Comparison of ENCODE assay signal across 19 mouse cellular contexts in the genomic region with DNA sequence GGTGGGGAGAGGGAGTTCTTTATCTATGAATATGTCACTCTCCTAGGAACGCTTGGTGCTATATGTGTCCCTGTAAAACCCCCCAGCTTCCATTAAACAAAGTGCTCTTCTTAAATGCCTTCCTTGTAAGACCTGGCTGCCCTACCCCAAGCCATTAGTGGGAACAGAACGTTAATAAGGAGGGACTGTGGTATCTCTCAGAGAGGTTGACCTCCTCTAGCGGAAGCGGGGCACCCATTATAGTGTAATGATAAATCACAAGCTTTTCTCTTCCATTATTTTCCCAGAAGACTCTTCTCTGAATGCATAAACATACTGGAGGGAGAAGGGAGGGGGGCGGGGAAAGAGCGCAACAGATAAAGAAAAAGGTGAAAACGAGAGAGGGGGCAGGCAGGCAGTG.
DNase-seq lines count a peak whose midpoint lies in the region; ATAC-seq lines count a peak whose summit lies in the region.
"Had no signal": no experiment of that assay in that cellular context is flagged by ENCODE, and none has a peak within 500 bp of the region (broad histone marks: within the 10 kb centered on the region; RNA-seq: fewer than 3 reads in every experiment).

No protein-coding gene starts in this region.

- H3K4me2 ChIP-seq in forebrain, embryonic 13.5 days, result no peak overlapping the region
- H3K4me2 ChIP-seq in forebrain, embryonic 15.5 days (replicated peaks), result no peak overlapping the region
- H3K4me2 ChIP-seq in hindbrain, embryonic 12.5 days (replicated peaks), result no peak overlapping the region
- no peak overlapping the region for H3K4me2 ChIP-seq in hindbrain, embryonic 16.5 days (ENCODE audit: low read length)
- peak overlapping the region; percentile 22; the same call in 1 of the 2 replicates for H3K4me2 ChIP-seq in lung, embryonic 16.5 days (ENCODE audit: low read depth, low read length)
- no peak overlapping the region for H3K4me2 ChIP-seq in liver, embryonic 11.5 days
- H3K4me2 ChIP-seq: embryonic facial prominence, embryonic 13.5 days; liver, embryonic 12.5 days had no signal

- no peaks in the 10 kb centered on the region for H3K9me3 ChIP-seq in forebrain, embryonic 13.5 days (replicated peaks)
- no peaks in the 10 kb centered on the region for H3K9me3 ChIP-seq in forebrain, embryonic 15.5 days
- H3K9me3 ChIP-seq in hindbrain, embryonic 12.5 days (replicated peaks), result no peaks in the 10 kb centered on the region
- no peaks in the 10 kb centered on the region for H3K9me3 ChIP-seq in hindbrain, embryonic 16.5 days (ENCODE audit: control insufficient read depth, low read length)
- no peaks in the 10 kb centered on the region for H3K9me3 ChIP-seq in lung, embryonic 16.5 days (ENCODE audit: control insufficient read depth, low read length)
- peaks cover 3% of the 10 kb centered on the region; the same call in 1 of the 2 replicates for H3K9me3 ChIP-seq in liver, embryonic 11.5 days (ENCODE audit: control insufficient read depth, low read length)
- H3K9me3 ChIP-seq: embryonic facial prominence, embryonic 13.5 days; limb, embryonic 10.5 days; liver, embryonic 12.5 days had no signal

- 0 out of 2 replicates have a peak, but pooled peaks have one; percentile 51 for ATAC-seq in forebrain, embryonic 13.5 days
- no peak; the same call in 1 of the 2 replicates for ATAC-seq in forebrain, embryonic 15.5 days (replicated peaks)
- 0 out of 2 replicates have a peak, but pooled peaks have one; percentile 40 for ATAC-seq in hindbrain, embryonic 12.5 days (ENCODE audit: low FRiP score)
- ATAC-seq in hindbrain, embryonic 16.5 days, result no peak
- no peak for ATAC-seq in lung, embryonic 16.5 days (ENCODE audit: low read depth)
- no peak for ATAC-seq in liver, embryonic 11.5 days (replicated peaks; ENCODE audit: low FRiP score)
- ATAC-seq: liver, embryonic 12.5 days had no signal

- no peaks in the 10 kb centered on the region for H3K27me3 ChIP-seq in forebrain, embryonic 13.5 days
- no peaks in the 10 kb centered on the region for H3K27me3 ChIP-seq in forebrain, embryonic 15.5 days
- H3K27me3 ChIP-seq in hindbrain, embryonic 12.5 days, result no peaks in the 10 kb centered on the region
- H3K27me3 ChIP-seq in hindbrain, embryonic 16.5 days (replicated peaks; ENCODE audit: control insufficient read depth, insufficient read depth, low read length), result no peaks in the 10 kb centered on the region
- no peaks in the 10 kb centered on the region for H3K27me3 ChIP-seq in lung, embryonic 16.5 days (ENCODE audit: control insufficient read depth, insufficient read depth, low read depth, low read length)
- H3K27me3 ChIP-seq in liver, embryonic 11.5 days (replicated peaks; ENCODE audit: control insufficient read depth, insufficient read depth, low read length), result no peaks in the 10 kb centered on the region
- H3K27me3 ChIP-seq: embryonic facial prominence, embryonic 13.5 days; liver, embryonic 12.5 days had no signal

- no peak for DNase-seq in lung, postnatal 4 days
- DNase-seq in mesoderm, embryonic 11.5 days (ENCODE audit: low read depth, low spot score), result peak; percentile 41
- DNase-seq in liver, embryonic 11.5 days (ENCODE audit: low spot score), result no peak
- DNase-seq: adrenal gland, postnatal 10 days; cerebellum, adult 11-12 months; cerebellum, postnatal 25 days; heart, postnatal 36 days; kidney, postnatal 10 days; lung, postnatal 10 days; right cerebral cortex, postnatal 25 days had no signal

- H3K27ac ChIP-seq in forebrain, embryonic 13.5 days, result no peak overlapping the region
- H3K27ac ChIP-seq in forebrain, embryonic 15.5 days (replicated peaks), result no peak overlapping the region
- H3K27ac ChIP-seq in hindbrain, embryonic 12.5 days, result no peak overlapping the region
- no peak overlapping the region for H3K27ac ChIP-seq in hindbrain, embryonic 16.5 days (ENCODE audit: low read depth, low read length)
- H3K27ac ChIP-seq in lung, embryonic 16.5 days (ENCODE audit: low read length), result no peak overlapping the region
- no peak overlapping the region for H3K27ac ChIP-seq in liver, embryonic 11.5 days (ENCODE audit: low read depth, low read length)
- H3K27ac ChIP-seq: embryonic facial prominence, embryonic 13.5 days; left cerebral cortex, adult 2 months; limb, embryonic 10.5 days; liver, embryonic 12.5 days had no signal

- no peak overlapping the region for H3K9ac ChIP-seq in forebrain, embryonic 13.5 days
- no peak overlapping the region for H3K9ac ChIP-seq in forebrain, embryonic 15.5 days (replicated peaks)
- no peak overlapping the region for H3K9ac ChIP-seq in hindbrain, embryonic 12.5 days
- H3K9ac ChIP-seq in hindbrain, embryonic 16.5 days (ENCODE audit: low read depth, low read length), result no peak overlapping the region
- H3K9ac ChIP-seq in lung, embryonic 16.5 days (ENCODE audit: low read length), result no peak overlapping the region
- no peak overlapping the region for H3K9ac ChIP-seq in liver, embryonic 11.5 days (ENCODE audit: low read depth, low read length)
- H3K9ac ChIP-seq: embryonic facial prominence, embryonic 13.5 days; liver, embryonic 12.5 days had no signal

- H3K4me1 ChIP-seq in forebrain, embryonic 13.5 days, result 0 out of 2 replicates have a peak, but pooled peaks cover 5% of the 10 kb centered on the region
- H3K4me1 ChIP-seq in forebrain, embryonic 15.5 days, result peaks cover 6% of the 10 kb centered on the region; the same call in 1 of the 2 replicates
- H3K4me1 ChIP-seq in hindbrain, embryonic 12.5 days, result peaks cover 4% of the 10 kb centered on the region; the same call in 1 of the 2 replicates
- no peaks in the 10 kb centered on the region for H3K4me1 ChIP-seq in hindbrain, embryonic 16.5 days (ENCODE audit: control insufficient read depth, insufficient read depth, low read depth, low read length)
- H3K4me1 ChIP-seq in lung, embryonic 16.5 days (replicated peaks; ENCODE audit: control insufficient read depth, insufficient read depth, low read length), result no peaks in the 10 kb centered on the region
- H3K4me1 ChIP-seq in liver, embryonic 11.5 days (replicated peaks; ENCODE audit: control insufficient read depth, insufficient read depth, low read length), result no peaks in the 10 kb centered on the region
- H3K4me1 ChIP-seq: embryonic facial prominence, embryonic 13.5 days; liver, embryonic 12.5 days had no signal

- 62% methylated on average over 7 of the region's 7 CpGs for WGBS in forebrain, embryonic 13.5 days
- 65% methylated on average over 7 of the region's 7 CpGs for WGBS in forebrain, embryonic 15.5 days
- WGBS in hindbrain, embryonic 12.5 days, result 66% methylated on average over 7 of the region's 7 CpGs
- 53% methylated on average over 7 of the region's 7 CpGs for WGBS in hindbrain, embryonic 16.5 days
- 34% methylated on average over 7 of the region's 7 CpGs for WGBS in lung, embryonic 16.5 days
- 59% methylated on average over 7 of the region's 7 CpGs for WGBS in liver, embryonic 11.5 days

- no peaks in the 10 kb centered on the region for H3K36me3 ChIP-seq in forebrain, embryonic 13.5 days (ENCODE audit: poor library complexity, severe bottlenecking)
- no peaks in the 10 kb centered on the region for H3K36me3 ChIP-seq in forebrain, embryonic 15.5 days
- no peaks in the 10 kb centered on the region for H3K36me3 ChIP-seq in hindbrain, embryonic 12.5 days
- H3K36me3 ChIP-seq in hindbrain, embryonic 16.5 days (ENCODE audit: control insufficient read depth, insufficient read depth, low read length), result no peaks in the 10 kb centered on the region
- H3K36me3 ChIP-seq in lung, embryonic 16.5 days (ENCODE audit: control insufficient read depth, insufficient read depth, low read length), result no peaks in the 10 kb centered on the region
- no peaks in the 10 kb centered on the region for H3K36me3 ChIP-seq in liver, embryonic 11.5 days (ENCODE audit: control insufficient read depth, insufficient read depth, low read length)
- H3K36me3 ChIP-seq: embryonic facial prominence, embryonic 13.5 days; limb, embryonic 10.5 days; liver, embryonic 12.5 days had no signal

- H3K4me3 ChIP-seq in forebrain, embryonic 13.5 days, result no peak overlapping the region
- no peak overlapping the region for H3K4me3 ChIP-seq in forebrain, embryonic 15.5 days
- no peak overlapping the region for H3K4me3 ChIP-seq in hindbrain, embryonic 12.5 days
- no peak overlapping the region for H3K4me3 ChIP-seq in hindbrain, embryonic 16.5 days (ENCODE audit: low read length)
- no peak overlapping the region for H3K4me3 ChIP-seq in lung, embryonic 16.5 days (ENCODE audit: low read length)
- no peak overlapping the region for H3K4me3 ChIP-seq in liver, embryonic 11.5 days (ENCODE audit: low read depth, low read length)
- H3K4me3 ChIP-seq: embryonic facial prominence, embryonic 13.5 days; left cerebral cortex, adult 2 months; limb, embryonic 10.5 days; liver, embryonic 12.5 days had no signal

Comparison
In these comparisons a context has a peak if more than half of its experiments do, and no peak if none do; other contexts are left out.
1. ATAC-seq: peak in forebrain, embryonic 13.5 days (single experiment) and hindbrain, embryonic 12.5 days (single experiment); none in forebrain, embryonic 15.5 days (single experiment), hindbrain, embryonic 16.5 days (single experiment), lung, embryonic 16.5 days (single experiment) and liver, embryonic 11.5 days (single experiment).